ENCODE assay signal across 1 mouse cellular context in the genomic region with DNA sequence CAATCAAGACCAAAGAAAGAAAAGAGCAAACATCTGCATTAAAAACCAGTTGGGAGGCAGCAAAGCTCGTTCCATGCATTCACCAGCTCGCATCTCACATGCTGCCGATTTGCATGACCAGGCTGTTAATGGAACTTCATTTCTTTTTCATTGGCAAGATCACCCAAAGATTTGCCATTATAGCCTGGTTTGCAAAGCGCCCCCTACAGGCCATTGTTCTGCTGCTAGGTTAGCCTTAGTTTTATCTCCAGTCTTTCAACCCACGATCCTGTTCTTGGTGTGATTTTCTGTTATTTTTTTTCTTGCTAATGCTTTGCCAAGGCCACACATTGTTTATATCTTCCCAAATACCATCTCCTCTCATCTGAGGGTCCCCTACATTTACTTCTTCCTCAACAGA.
TF ChIP-seq lines count a peak whose summit lies in the region.

No protein-coding gene starts in this region.

TF ChIP-seq in MEL, 35 proteins besides CTCF, POLR2A, EP300 and RAD21 (continued from another document):
- no peak for TF ChIP-seq GATA1 (IDR thresholded peaks at IDR 0.05; ENCODE audit: low read depth, low read length)
- TF ChIP-seq TBP (IDR thresholded peaks at IDR 0.05; ENCODE audit: low read depth, low read length), result no peak
- no peak for TF ChIP-seq CHD2 (IDR thresholded peaks at IDR 0.05; ENCODE audit: low read length)
- no peak for TF ChIP-seq MAZ (IDR thresholded peaks at IDR 0.05; ENCODE audit: low read depth, low read length)
